Mouse (Mus musculus) hindbrain, postnatal 0 days (tissue): ENCODE measurements at regions not wholly inside any gene's neighbourhood (a gene's known extent, or its start where the extent isn't known, plus 50 kb on each side); places are given as distances from the start of the nearest gene placed in this dataset.

Experiments used
- ATAC-seq: fragments of 200-750 bp; cut with Nextera tagmentation; 2 replicates; pipeline ENCODE4 v1.8.0; 2017; ENCODE audit warnings: mild to moderate bottlenecking, moderate TSS enrichment, moderate library complexity
- DNase-seq: peaks from one replicate; pipeline ENCODE4 v3.0.0-alpha.2; 2015; ENCODE audit warnings: low spot score
- H3K27ac ChIP-seq: fragments of 300-500 bp; sonication (generic); 2 replicates; pipeline ENCODE4 v1.5.1; 2014; ENCODE audit warnings: mild to moderate bottlenecking
- H3K27me3 ChIP-seq: fragments of 300-500 bp; sonication (generic); 2 replicates; pipeline ENCODE4 v1.6.1; 2014; ENCODE audit warnings: low read length, mixed read lengths; ENCODE audit not compliant: insufficient read depth
- H3K36me3 ChIP-seq: fragments of 300-500 bp; sonication (generic); 2 replicates; pipeline ENCODE4 v1.6.1; 2014; ENCODE audit warnings: low read length, mixed read lengths; ENCODE audit not compliant: insufficient read depth
- H3K4me1 ChIP-seq: fragments of 300-500 bp; sonication (generic); 2 replicates; pipeline ENCODE4 v1.6.1; 2014; ENCODE audit warnings: antibody characterized with exemption, low read length, mixed read lengths; ENCODE audit not compliant: insufficient read depth
- H3K4me2 ChIP-seq: fragments of 300-500 bp; sonication (generic); 2 replicates; pipeline ENCODE4 v1.6.1; 2014; ENCODE audit warnings: low read depth, mild to moderate bottlenecking, low read length, moderate library complexity, mixed read lengths
- H3K4me3 ChIP-seq: fragments of 300-500 bp; sonication (generic); 2 replicates; pipeline ENCODE4 v1.5.1; 2014; ENCODE audit warnings: low read length
- H3K9ac ChIP-seq: fragments of 300-500 bp; sonication (generic); replicated peaks from 2 replicates; pipeline ENCODE4 v1.6.1; 2014; ENCODE audit warnings: mild to moderate bottlenecking, low read length, moderate library complexity, mixed read lengths
- H3K9me3 ChIP-seq: fragments of 300-500 bp; sonication (generic); 2 replicates; pipeline ENCODE4 v1.6.1; 2016; ENCODE audit warnings: low read length, mixed read lengths
- CTCF ChIP-seq: IDR thresholded peaks from 2 replicates; pipeline ENCODE4 v1.5.1; 2016; ENCODE audit warnings: antibody characterized with exemption, control low read depth, low read depth
- WGBS: fragments of 180-500 bp; shearing (Covaris S2); extraction: QIAGEN DNeasy Blood & Tissue Kit; methylation state at CpG from one replicate; pipeline ENCODE4 v1.1.7; 2014; 5-methylcytosine and 5-hydroxymethylcytosine counted together

DNA sequence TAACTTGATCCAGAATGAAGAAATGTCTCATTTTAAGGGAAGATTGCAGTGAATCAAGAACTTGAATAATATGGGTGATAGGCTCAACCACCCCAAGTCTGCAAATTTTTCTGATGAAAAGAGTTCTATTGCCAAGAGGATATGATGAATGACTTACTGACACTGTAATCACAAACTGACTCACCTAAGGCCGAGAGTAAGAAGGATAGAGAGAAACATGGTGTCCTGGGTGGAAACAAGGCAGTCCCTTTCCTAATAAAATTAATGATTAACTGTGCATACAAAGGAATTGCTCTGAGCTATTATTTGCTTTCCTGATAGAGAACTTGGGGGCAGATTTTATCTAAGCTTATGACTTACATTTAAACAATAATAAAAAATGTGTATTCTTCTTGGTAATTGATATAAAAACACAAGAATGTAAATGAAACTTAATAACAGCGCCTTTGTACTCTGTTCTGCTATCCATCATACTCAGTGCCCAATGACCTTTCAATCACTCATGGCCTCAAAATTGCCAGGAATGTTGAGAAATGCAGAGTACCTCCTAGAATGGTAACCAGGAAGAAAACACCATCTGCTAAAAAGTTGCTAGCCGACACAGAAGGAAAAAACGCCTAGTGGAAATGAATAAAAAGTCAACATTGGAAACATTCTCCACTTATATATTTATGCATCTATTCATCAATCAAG is 606.7 kb downstream of the Efnb2 start:
- WGBS = 82% methylated on average over 4 of the region's 4 CpGs
- Histone ChIP-seq H3K36me3 (no peaks in the 10 kb centered on the region), H3K4me3 (no peak overlapping the region), H3K9me3 (no peaks in the 10 kb centered on the region), H3K4me2 (no peak overlapping the region), H3K4me1 (no peaks in the 10 kb centered on the region), H3K27ac (no peak overlapping the region), H3K9ac (no peak overlapping the region), H3K27me3 (no peaks in the 10 kb centered on the region)
- DNase-seq (no peak), ATAC-seq (no peak)
- TF ChIP-seq CTCF = no peak

DNA sequence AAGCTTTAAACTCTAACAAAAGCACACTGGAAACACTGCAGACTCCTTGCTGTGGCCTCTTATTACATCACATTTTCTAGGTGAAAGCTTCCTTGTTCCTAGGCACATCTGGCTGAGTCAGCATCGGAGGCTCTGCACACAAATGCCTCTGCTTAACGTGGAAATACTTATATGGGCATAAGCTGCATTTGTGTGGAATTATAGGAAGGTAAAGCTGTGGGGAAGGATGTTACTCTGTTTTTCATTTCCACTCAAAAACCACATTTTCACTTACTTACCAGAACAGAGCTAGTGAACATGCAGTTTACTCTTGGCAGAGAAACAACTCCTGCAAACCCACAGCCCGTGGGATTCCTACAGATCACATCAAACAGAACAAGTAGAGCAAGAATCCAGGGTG is 609.9 kb downstream of the Efnb2 start:
- no peaks in the 10 kb centered on the region for H3K4me1 ChIP-seq
- ATAC-seq = no peak

DNA sequence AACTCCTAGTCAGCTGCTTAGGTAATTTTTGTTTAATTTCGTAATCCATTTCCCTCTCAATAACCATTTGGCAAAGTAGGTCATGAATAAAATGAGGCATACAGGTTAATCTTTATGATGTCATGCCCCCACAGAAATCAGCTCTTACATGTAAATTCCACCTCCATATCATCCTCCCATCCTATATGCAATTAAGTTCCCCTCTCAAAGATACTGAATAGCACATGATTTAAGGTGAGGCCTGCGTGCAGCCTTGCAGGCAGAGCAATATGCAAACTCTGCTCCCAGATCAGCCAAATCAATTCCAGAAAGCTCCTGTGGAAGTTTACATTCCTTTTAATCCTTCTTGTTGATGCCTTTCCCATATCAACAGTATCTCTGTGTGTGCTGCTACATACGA is 610.3 kb downstream of the Efnb2 start:
- Histone ChIP-seq H3K4me2 (no peak overlapping the region), H3K4me1 (no peaks in the 10 kb centered on the region), H3K36me3 (no peaks in the 10 kb centered on the region), H3K9ac (no peak overlapping the region), H3K27ac (no peak overlapping the region; the same call in 1 of the 2 replicates), H3K9me3 (no peaks in the 10 kb centered on the region), H3K27me3 (no peaks in the 10 kb centered on the region), H3K4me3 (no peak overlapping the region)
- ATAC-seq = no peak
- TF ChIP-seq CTCF = no peak
- WGBS = 59% methylated on average over 3 of the region's 3 CpGs
- no peak for DNase-seq

More for the DNA sequence above, 609.9 kb downstream of the Efnb2 start:
- H3K9ac ChIP-seq = no peak overlapping the region
- no peak for TF ChIP-seq CTCF
- no peak overlapping the region for H3K4me2 ChIP-seq
- 25% methylated on average over 3 of the region's 3 CpGs for WGBS
- peak; percentile 15 for DNase-seq
- H3K27me3 ChIP-seq = no peaks in the 10 kb centered on the region
- H3K4me3 ChIP-seq = no peak overlapping the region
- no peaks in the 10 kb centered on the region for H3K9me3 ChIP-seq
- H3K36me3 ChIP-seq = no peaks in the 10 kb centered on the region
- no peak overlapping the region; the same call in 1 of the 2 replicates for H3K27ac ChIP-seq

DNA sequence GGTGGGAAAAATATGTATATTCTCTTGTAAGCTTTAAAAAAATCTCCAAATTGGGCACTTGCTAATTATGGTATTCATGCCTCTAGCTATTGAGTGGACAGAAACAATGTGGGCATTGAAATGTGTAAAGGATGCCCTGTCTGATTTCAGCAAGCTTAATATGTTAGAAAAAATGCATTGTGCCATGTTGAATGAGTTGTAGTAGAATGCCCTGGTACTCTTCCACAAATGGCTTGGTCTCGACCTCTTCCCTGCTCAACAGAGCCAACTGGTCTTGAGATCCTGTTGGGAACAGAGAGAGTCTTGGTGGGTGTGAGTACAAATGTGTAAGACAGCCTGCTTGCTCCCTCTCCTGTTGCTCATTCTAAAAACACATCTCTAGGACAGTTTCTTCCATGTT is 616.1 kb downstream of the Efnb2 start:
- no peaks in the 10 kb centered on the region for H3K4me1 ChIP-seq
- DNase-seq (no peak), ATAC-seq (no peak)
- WGBS = 33% methylated on average over 1 of the region's 1 CpGs
- no peak overlapping the region for H3K27ac ChIP-seq
- no peak for TF ChIP-seq CTCF
- no peak overlapping the region for H3K9ac ChIP-seq
- H3K36me3 ChIP-seq = no peaks in the 10 kb centered on the region
- H3K9me3 ChIP-seq = no peaks in the 10 kb centered on the region
- no peaks in the 10 kb centered on the region for H3K27me3 ChIP-seq
- no peak overlapping the region for H3K4me2 ChIP-seq
- H3K4me3 ChIP-seq = no peak overlapping the region

DNA sequence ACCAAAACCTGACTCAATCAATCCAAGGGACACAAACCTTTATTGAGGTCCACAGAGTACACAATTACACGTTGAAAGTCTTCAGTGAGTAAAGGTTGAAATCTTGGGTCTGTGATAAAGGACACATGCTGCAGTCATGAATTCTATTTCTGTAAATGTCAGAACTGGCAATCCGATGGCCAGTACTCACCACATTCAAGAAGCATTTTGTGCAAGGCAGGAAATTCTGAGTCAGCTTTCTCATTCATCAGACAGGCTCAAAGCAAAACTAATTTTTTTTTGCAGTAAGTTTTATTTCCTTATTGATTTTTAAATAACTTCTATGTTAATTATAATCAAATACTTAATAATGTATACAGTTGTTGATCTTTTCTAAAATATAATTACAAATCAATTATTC is 616.7 kb downstream of the Efnb2 start:
- Histone ChIP-seq H3K36me3 (no peaks in the 10 kb centered on the region), H3K9ac (no peak overlapping the region), H3K4me2 (no peak overlapping the region), H3K4me3 (no peak overlapping the region), H3K27me3 (no peaks in the 10 kb centered on the region), H3K27ac (no peak overlapping the region), H3K9me3 (no peaks in the 10 kb centered on the region), H3K4me1 (no peaks in the 10 kb centered on the region)
- ATAC-seq (no peak), DNase-seq (no peak)
- 91% methylated on average over 2 of the region's 2 CpGs for WGBS
- no peak for TF ChIP-seq CTCF

DNA sequence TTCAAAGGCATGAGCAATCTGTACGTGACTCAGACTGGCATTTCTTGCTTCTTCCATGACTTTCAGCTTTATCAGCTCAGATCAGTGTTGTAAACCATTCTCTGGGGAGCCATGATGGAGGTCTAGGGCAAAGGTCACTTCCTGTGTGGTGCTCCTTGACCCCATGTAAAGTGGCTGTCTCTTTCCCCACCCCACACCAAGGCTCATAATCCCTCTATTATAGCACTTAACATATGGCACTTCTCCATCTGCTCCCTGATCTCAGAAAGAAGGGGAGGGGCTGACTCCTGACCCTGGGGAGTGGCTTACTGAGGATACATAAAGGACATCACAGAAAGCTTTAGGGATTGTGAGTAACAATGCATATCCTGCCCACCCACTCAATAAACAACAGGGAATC is 623.1 kb downstream of the Efnb2 start:
- H3K27ac ChIP-seq = no peak overlapping the region
- H3K4me3 ChIP-seq = no peak overlapping the region
- 62% methylated on average over 1 of the region's 1 CpGs for WGBS
- H3K4me1 ChIP-seq = no peaks in the 10 kb centered on the region
- H3K4me2 ChIP-seq = no peak overlapping the region
- H3K36me3 ChIP-seq = no peaks in the 10 kb centered on the region
- ATAC-seq (no peak), DNase-seq (no peak)
- no peak for TF ChIP-seq CTCF
- H3K27me3 ChIP-seq = no peaks in the 10 kb centered on the region
- H3K9me3 ChIP-seq = no peaks in the 10 kb centered on the region
- no peak overlapping the region for H3K9ac ChIP-seq

DNA sequence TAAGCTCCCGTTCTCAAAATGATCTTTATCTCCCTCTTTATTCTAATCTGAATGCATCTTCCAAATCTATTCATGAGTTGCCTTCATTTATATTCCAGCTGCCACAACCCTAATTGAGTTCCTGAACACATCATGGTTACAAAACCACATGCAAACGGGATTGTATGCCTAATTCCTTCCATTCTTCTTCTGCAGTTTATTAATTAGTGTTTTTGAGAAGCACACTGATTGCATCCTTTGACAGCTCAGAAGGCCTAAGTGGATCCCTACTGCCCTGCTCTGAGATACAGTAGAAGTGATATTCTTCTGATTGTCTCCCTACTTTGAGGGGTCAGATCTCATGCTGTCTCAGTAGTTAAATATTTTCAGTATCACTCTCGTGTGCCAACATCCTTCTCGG is 649.9 kb downstream of the Efnb2 start:
- no peaks in the 10 kb centered on the region for H3K4me1 ChIP-seq
- H3K27ac ChIP-seq = no peak overlapping the region
- H3K36me3 ChIP-seq = no peaks in the 10 kb centered on the region
- no peak overlapping the region for H3K4me2 ChIP-seq
- DNase-seq (no peak), ATAC-seq (no peak)
- no peak for TF ChIP-seq CTCF
- H3K4me3 ChIP-seq = no peak overlapping the region
- no peak overlapping the region for H3K9ac ChIP-seq
- H3K27me3 ChIP-seq = no peaks in the 10 kb centered on the region
- WGBS = 62% methylated on average over 4 of the region's 4 CpGs
- H3K9me3 ChIP-seq = no peaks in the 10 kb centered on the region
